Mouse (Mus musculus): ENCODE results near the gene Fmnl2. TPM values are rescaled to one million over a fixed set of nuclear protein-coding genes. Genes with fewer than 3 reads are reported as not detected.

The Fmnl2 gene
- polyA plus RNA-seq, 1 experiment from 2014 or later: 6.1 TPM

GRCm38 (mm10) chr2:52875801-52876200 lies 18.1 kb downstream of the Fmnl2 start:
- Histone ChIP-seq H3K27ac (no peak overlapping the region), H3K36me3 (ENCODE audit: inconsistent target) (no peaks in the 10 kb centered on the region), H3K79me2 (ENCODE audit: inconsistent target) (no peaks in the 10 kb centered on the region), H3K4me3 (ENCODE audit: inconsistent target) (no peak overlapping the region)
- 92% methylated on average over 9 of the region's 9 CpGs for WGBS (ENCODE audit: missing documents)

- whole genome bisulfite sequencing (ENCODE audit: missing documents): 90% methylated on average over 2 of the region's 2 CpGs
- Histone ChIP-seq H3K79me2 (ENCODE audit: inconsistent target) (no peaks in the 10 kb centered on the region), H3K36me3 (ENCODE audit: inconsistent target) (no peaks in the 10 kb centered on the region), H3K4me3 (ENCODE audit: inconsistent target) (no peak overlapping the region), H3K27ac (no peak overlapping the region)
Measured at GRCm38 (mm10) chr2:52883401-52883800, 25.7 kb downstream of the Fmnl2 start.

- 72% methylated on average over 4 of the region's 4 CpGs for WGBS (ENCODE audit: missing documents)
- no peaks in the 10 kb centered on the region for H3K36me3 ChIP-seq (ENCODE audit: inconsistent target)
- no peak overlapping the region for H3K27ac ChIP-seq
- H3K4me3 ChIP-seq (ENCODE audit: inconsistent target): no peak overlapping the region
- no peaks in the 10 kb centered on the region for H3K79me2 ChIP-seq (ENCODE audit: inconsistent target)
Measured at GRCm38 (mm10) chr2:52884082-52884481, 26.4 kb downstream of the Fmnl2 start.

GRCm38 (mm10) chr2:52885071-52885470 lies 27.4 kb downstream of the Fmnl2 start:
- WGBS (ENCODE audit: missing documents): 57% methylated on average over 3 of the region's 3 CpGs
- Histone ChIP-seq H3K4me3 (ENCODE audit: inconsistent target) (no peak overlapping the region), H3K36me3 (ENCODE audit: inconsistent target) (no peaks in the 10 kb centered on the region), H3K79me2 (ENCODE audit: inconsistent target) (no peaks in the 10 kb centered on the region), H3K27ac (no peak overlapping the region)

GRCm38 (mm10) chr2:52887281-52887680 lies 29.6 kb downstream of the Fmnl2 start:
- WGBS (ENCODE audit: missing documents): 88% methylated on average over 1 of the region's 2 CpGs

GRCm38 (mm10) chr2:52891115-52891514 lies 33.5 kb downstream of the Fmnl2 start:
- Histone ChIP-seq H3K4me3 (ENCODE audit: inconsistent target) (no peak overlapping the region), H3K27ac (no peak overlapping the region), H3K36me3 (ENCODE audit: inconsistent target) (no peaks in the 10 kb centered on the region), H3K79me2 (ENCODE audit: inconsistent target) (no peaks in the 10 kb centered on the region)
- 22% methylated on average over 8 of the region's 8 CpGs for WGBS (ENCODE audit: missing documents)

More at GRCm38 (mm10) chr2:52887281-52887680, 29.6 kb downstream of the Fmnl2 start:
- H3K79me2 ChIP-seq (ENCODE audit: inconsistent target): no peaks in the 10 kb centered on the region
- no peak overlapping the region for H3K27ac ChIP-seq
- no peak overlapping the region for H3K4me3 ChIP-seq (ENCODE audit: inconsistent target)
- H3K36me3 ChIP-seq (ENCODE audit: inconsistent target): no peaks in the 10 kb centered on the region

- H3K27ac ChIP-seq: no peak overlapping the region
- H3K36me3 ChIP-seq (ENCODE audit: inconsistent target): no peaks in the 10 kb centered on the region
- 97% methylated on average over 2 of the region's 2 CpGs for WGBS (ENCODE audit: missing documents)
- H3K4me3 ChIP-seq (ENCODE audit: inconsistent target): no peak overlapping the region
- H3K79me2 ChIP-seq (ENCODE audit: inconsistent target): no peaks in the 10 kb centered on the region
Measured at GRCm38 (mm10) chr2:52891744-52892143, 34.1 kb downstream of the Fmnl2 start.

GRCm38 (mm10) chr2:52894983-52895621 lies 37.4 kb downstream of the Fmnl2 start:
- Histone ChIP-seq H3K27ac (no peak overlapping the region), H3K79me2 (ENCODE audit: inconsistent target) (no peaks in the 10 kb centered on the region), H3K36me3 (ENCODE audit: inconsistent target) (no peaks in the 10 kb centered on the region), H3K4me3 (ENCODE audit: inconsistent target) (no peak overlapping the region)
- WGBS (ENCODE audit: missing documents): 37% methylated on average over 6 of the region's 6 CpGs

GRCm38 (mm10) chr2:52896995-52897394 lies 39.3 kb downstream of the Fmnl2 start:
- Histone ChIP-seq H3K4me3 (ENCODE audit: inconsistent target) (no peak overlapping the region), H3K36me3 (ENCODE audit: inconsistent target) (no peaks in the 10 kb centered on the region), H3K79me2 (ENCODE audit: inconsistent target) (no peaks in the 10 kb centered on the region), H3K27ac (0 out of 2 replicates have a peak overlapping the region, but pooled peaks have one; percentile 10)
- 67% methylated on average over 3 of the region's 3 CpGs for WGBS (ENCODE audit: missing documents)

GRCm38 (mm10) chr2:52900780-52901179 lies 43.1 kb downstream of the Fmnl2 start:
- Histone ChIP-seq H3K36me3 (ENCODE audit: inconsistent target) (no peaks in the 10 kb centered on the region), H3K79me2 (ENCODE audit: inconsistent target) (no peaks in the 10 kb centered on the region), H3K4me3 (ENCODE audit: inconsistent target) (no peak overlapping the region), H3K27ac (no peak overlapping the region)
- 97% methylated on average over 4 of the region's 4 CpGs for whole genome bisulfite sequencing (ENCODE audit: missing documents)

GRCm38 (mm10) chr2:52901300-52902013 lies 43.8 kb downstream of the Fmnl2 start:
- 54% methylated on average over 6 of the region's 6 CpGs for WGBS (ENCODE audit: missing documents)
- Histone ChIP-seq H3K27ac (no peak overlapping the region), H3K4me3 (ENCODE audit: inconsistent target) (no peak overlapping the region), H3K36me3 (ENCODE audit: inconsistent target) (no peaks in the 10 kb centered on the region), H3K79me2 (ENCODE audit: inconsistent target) (no peaks in the 10 kb centered on the region)

GRCm38 (mm10) chr2:52902456-52902855 lies 44.8 kb downstream of the Fmnl2 start:
- 97% methylated on average over 3 of the region's 3 CpGs for WGBS (ENCODE audit: missing documents)
- H3K27ac ChIP-seq: no peak overlapping the region
- H3K4me3 ChIP-seq (ENCODE audit: inconsistent target): no peak overlapping the region
- H3K79me2 ChIP-seq (ENCODE audit: inconsistent target): no peaks in the 10 kb centered on the region
- no peaks in the 10 kb centered on the region for H3K36me3 ChIP-seq (ENCODE audit: inconsistent target)

GRCm38 (mm10) chr2:52903228-52903963 lies 45.7 kb downstream of the Fmnl2 start:
- H3K27ac ChIP-seq: no peak overlapping the region
- 97% methylated on average over 8 of the region's 8 CpGs for WGBS (ENCODE audit: missing documents)

GRCm38 (mm10) chr2:52904526-52904925 lies 46.9 kb downstream of the Fmnl2 start:
- H3K4me3 ChIP-seq (ENCODE audit: inconsistent target): no peak overlapping the region
- H3K79me2 ChIP-seq (ENCODE audit: inconsistent target): no peaks in the 10 kb centered on the region
- WGBS (ENCODE audit: missing documents): 93% methylated on average over 5 of the region's 5 CpGs
- no peaks in the 10 kb centered on the region for H3K36me3 ChIP-seq (ENCODE audit: inconsistent target)
- H3K27ac ChIP-seq: no peak overlapping the region

More at GRCm38 (mm10) chr2:52903228-52903963, 45.7 kb downstream of the Fmnl2 start:
- no peak overlapping the region for H3K4me3 ChIP-seq (ENCODE audit: inconsistent target)
- no peaks in the 10 kb centered on the region for H3K36me3 ChIP-seq (ENCODE audit: inconsistent target)
- no peaks in the 10 kb centered on the region for H3K79me2 ChIP-seq (ENCODE audit: inconsistent target)

GRCm38 (mm10) chr2:52913311-52913710 lies 55.7 kb downstream of the Fmnl2 start:
- 32% methylated on average over 2 of the region's 2 CpGs for WGBS (ENCODE audit: missing documents)
- H3K27ac ChIP-seq: no peak overlapping the region
- no peaks in the 10 kb centered on the region for H3K36me3 ChIP-seq (ENCODE audit: inconsistent target)
- no peaks in the 10 kb centered on the region for H3K79me2 ChIP-seq (ENCODE audit: inconsistent target)
- H3K4me3 ChIP-seq (ENCODE audit: inconsistent target): no peak overlapping the region

Data from macrophage (primary cell).